Mouse (Mus musculus) CH12.LX (cell line): Measurements from ENCODE around the gene Pigl. TPM values are rescaled to one million over a fixed set of nuclear protein-coding genes. Genes with fewer than 3 reads are reported as not detected.

Source experiments
- DNase-seq: peaks from one replicate; pipeline ENCODE4 v3.0.0-alpha.2; 2013; ENCODE audit errors: extremely low read depth
- H3K27ac ChIP-seq: 2 replicates; pipeline ENCODE4 v1.5.1; 2012; ENCODE audit warnings: low read depth, mild to moderate bottlenecking, control low read depth, moderate library complexity; ENCODE audit not compliant: insufficient read depth
- H3K27me3 ChIP-seq: replicated peaks from 2 replicates; pipeline ENCODE3; 2012; ENCODE audit warnings: inconsistent platforms
- H3K36me3 ChIP-seq, 2 experiments: replicated peaks in 1 of 2; 2 replicates each; pipeline versions ENCODE3 to v1.6.1; 2012; ENCODE audit warnings: inconsistent platforms in 1 of 2, low read length in 1 of 2, mild to moderate bottlenecking in 1 of 2, mixed read lengths in 1 of 2, moderate library complexity in 1 of 2; ENCODE audit not compliant: control insufficient read depth in 1 of 2, insufficient read depth in 1 of 2
- H3K4me1 ChIP-seq, 2 experiments: 2 replicates each; pipeline ENCODE4 v1.6.1; 2012; ENCODE audit warnings: inconsistent platforms in 1 of 2, moderate library complexity in 1 of 2; ENCODE audit not compliant: insufficient read depth in 2 of 2, control insufficient read depth in 1 of 2
- H3K4me2 ChIP-seq: 2 replicates; pipeline ENCODE4 v1.6.1; 2012; ENCODE audit warnings: low read depth, mild to moderate bottlenecking, control low read depth; ENCODE audit not compliant: poor library complexity, insufficient read depth, severe bottlenecking
- H3K4me3 ChIP-seq, 3 experiments: fragments of 150-350 bp in 1 of 3; sonication (generic) in 1 of 3; replicated peaks in 1 of 3; 2 replicates each; pipeline versions ENCODE3 to v1.5.1; 2011 to 2012; ENCODE audit warnings: low read depth in 2 of 3, low read length in 2 of 3, mild to moderate bottlenecking in 2 of 3, moderate library complexity in 2 of 3, control low read depth in 1 of 3, improper control_type of control experiment in 1 of 3, inconsistent platforms in 1 of 3, mixed read lengths in 1 of 3; ENCODE audit not compliant: poor library complexity in 1 of 3
- H3K79me2 ChIP-seq: replicated peaks from 2 replicates; pipeline ENCODE4 v1.6.1; 2012; ENCODE audit warnings: mild to moderate bottlenecking, moderate library complexity; ENCODE audit not compliant: control insufficient read depth, poor library complexity, insufficient read depth, severe bottlenecking; ENCODE audit errors: extremely low read depth
- H3K9ac ChIP-seq: 2 replicates; pipeline ENCODE4 v1.6.1; 2012; ENCODE audit warnings: low read depth, mild to moderate bottlenecking, control low read depth, moderate library complexity; ENCODE audit not compliant: insufficient read depth
- H3K9me3 ChIP-seq: replicated peaks from 2 replicates; pipeline ENCODE3; 2012; ENCODE audit warnings: low read length, inconsistent platforms, mixed read lengths
- CTCF ChIP-seq, 2 experiments: IDR thresholded peaks in 1 of 2; conservative IDR thresholded peaks in 1 of 2; 2 replicates each; pipeline ENCODE4 v1.5.1; 2011 to 2012; ENCODE audit warnings: low read depth in 2 of 2, low read length in 2 of 2, improper control_type of control experiment in 1 of 2, inconsistent platforms in 1 of 2, mild to moderate bottlenecking in 1 of 2, moderate library complexity in 1 of 2
- EP300 ChIP-seq: IDR thresholded peaks from 2 replicates; pipeline ENCODE4 v1.6.1; 2011; ENCODE audit warnings: low read length, improper control_type of control experiment
- IRF4 ChIP-seq: IDR thresholded peaks from 2 replicates; pipeline ENCODE4 v1.6.1; 2014; ENCODE audit warnings: low read depth, mild to moderate bottlenecking, inconsistent platforms, low read length, improper control_type of control experiment
- JUN ChIP-seq: IDR thresholded peaks from 2 replicates; pipeline ENCODE4 v1.6.1; 2011; ENCODE audit warnings: low read depth, mild to moderate bottlenecking, low read length, improper control_type of control experiment, moderate library complexity; ENCODE audit not compliant: insufficient read depth
- MEF2A ChIP-seq: IDR thresholded peaks from 2 replicates; pipeline ENCODE4 v1.6.1; 2014; ENCODE audit warnings: low read depth, mild to moderate bottlenecking, inconsistent platforms, low read length, improper control_type of control experiment, borderline replicate concordance
- PAX5 ChIP-seq: IDR thresholded peaks from 2 replicates; pipeline ENCODE4 v1.6.1; 2012; ENCODE audit warnings: low read length, inconsistent platforms, mixed read lengths
- RAD21 ChIP-seq: IDR thresholded peaks from 2 replicates; pipeline ENCODE4 v1.6.1; 2011; ENCODE audit warnings: low read depth, mild to moderate bottlenecking, low read length, improper control_type of control experiment, moderate library complexity
- SMC3 ChIP-seq: IDR thresholded peaks from 2 replicates; pipeline ENCODE4 v1.6.1; 2011; ENCODE audit warnings: low read depth, low read length, improper control_type of control experiment
- TCF12 ChIP-seq: IDR thresholded peaks from 2 replicates; pipeline ENCODE4 v1.6.1; 2014; ENCODE audit warnings: low read depth, mild to moderate bottlenecking, inconsistent platforms, low read length, improper control_type of control experiment
- USF2 ChIP-seq: conservative IDR thresholded peaks from 2 replicates; pipeline ENCODE4 v1.6.1; 2011; ENCODE audit warnings: low read depth, low read length, improper control_type of control experiment
- ZC3H11A ChIP-seq: IDR thresholded peaks from 2 replicates; pipeline ENCODE4 v1.6.1; 2012; ENCODE audit warnings: low read depth, mild to moderate bottlenecking, inconsistent platforms, low read length, improper control_type of control experiment
- ZKSCAN1 ChIP-seq: IDR thresholded peaks from 2 replicates; pipeline ENCODE4 v1.6.1; 2012; ENCODE audit warnings: low read depth, inconsistent platforms, low read length, improper control_type of control experiment, borderline replicate concordance
- ZNF384 ChIP-seq: IDR thresholded peaks from 2 replicates; pipeline ENCODE4 v1.6.1; 2012; ENCODE audit warnings: low read depth, low read length, improper control_type of control experiment, inconsistent platforms
- dilution Hi-C: fragments of 300-500 bp; cut with MboI; formaldehyde crosslinking; loops from 2 replicates; pipeline ENCODE4 v1.14.3; 2020; ENCODE audit warnings: low sequenced_read_pairs; ENCODE audit not compliant: extremely low pct_unique_long_range_greater_than_20kb, extremely low pct_ligation_motif_present
- in situ Hi-C: fragments of 300-500 bp; cut with MboI; formaldehyde crosslinking; loops from 3 replicates; pipeline ENCODE4 v1.14.3; 2019; ENCODE audit warnings: low sequenced_read_pairs, low pct_ligation_motif_present, low pct_unique_long_range_greater_than_20kb, mixed read lengths
- polyA plus RNA-seq: library from polyadenylated mRNA; unstranded; fragments of >175 nt; gene quantifications from 2 replicates; pipeline ENCODE4 v1.2.1, GENCODE M21; 2012; ENCODE audit warnings: low read depth; ENCODE audit not compliant: insufficient read length
- total RNA-seq, 2 experiments: library from RNA; depleted of rRNA; stranded (reverse); fragments of 300-350 nt in 1 of 2; fragments of >200 nt in 1 of 2; gene quantifications; 2 replicates each; pipeline ENCODE4 v1.2.3; 2012 to 2014

The Pigl gene
- total and polyA plus RNA-seq, 3 experiments: 4.4 to 9.1 (median 5.6) TPM

DNA sequence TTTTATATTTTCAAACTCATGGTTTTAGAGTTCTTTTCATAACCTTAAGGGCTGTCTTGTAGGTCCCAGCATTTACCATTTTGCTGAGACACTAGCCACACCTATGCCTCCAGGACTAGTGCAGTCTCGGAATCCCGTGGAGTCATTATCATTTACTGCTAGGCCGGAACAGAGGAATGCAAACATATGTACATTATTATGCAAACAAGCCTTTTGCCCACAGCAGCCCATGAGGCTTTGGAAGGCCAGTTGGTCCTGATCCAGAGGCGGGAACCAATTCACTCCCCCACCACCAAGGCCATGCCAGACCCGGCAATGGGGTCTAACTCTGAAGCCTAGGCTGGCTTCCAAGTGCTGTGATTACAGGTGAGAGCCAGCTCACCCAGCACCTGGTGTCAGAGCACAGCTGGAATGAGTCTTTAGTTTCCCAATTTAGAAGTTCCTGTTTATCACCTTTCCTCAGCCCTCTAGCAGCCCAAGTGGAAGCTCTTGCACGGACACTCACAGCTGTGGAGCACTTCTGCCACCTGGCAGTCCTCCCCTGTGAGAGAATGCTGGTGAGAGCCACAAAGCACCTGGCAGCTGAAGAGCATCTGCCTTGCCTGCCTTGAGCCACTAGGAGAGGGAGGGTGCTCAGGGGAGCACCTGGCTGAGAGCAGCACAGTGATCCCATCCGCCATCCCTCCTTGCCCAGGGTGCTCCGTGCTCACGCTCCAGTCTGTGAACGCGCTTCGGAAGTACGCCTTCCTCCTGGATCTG lies 53.4 kb downstream of the Pigl start:
- Histone ChIP-seq H3K36me3 (peaks cover 3 to 31% of the 10 kb centered on the region in 2 experiments), H3K4me2 (no peak overlapping the region), H3K4me1 (peaks cover 0 to 20% of the 10 kb centered on the region in 2 experiments; a peak in 2 of 4 replicates), H3K79me2 (no peaks in the 10 kb centered on the region), H3K4me3 (no peak overlapping the region), H3K9ac (no peak overlapping the region), H3K9me3 (peaks cover 4% of the 10 kb centered on the region), H3K27ac (no peak overlapping the region), H3K27me3 (no peaks in the 10 kb centered on the region)
- dilution Hi-C loops: no loop called here
- in situ Hi-C loops: no loop called here
- TF ChIP-seq PAX5: no peak
- TF ChIP-seq MEF2A: peak; percentile 18; the same call in 1 of the 2 replicates
- TF ChIP-seq TCF12: peak; percentile 47; the same call in 1 of the 2 replicates
- DNase-seq: peak; percentile 16

DNA sequence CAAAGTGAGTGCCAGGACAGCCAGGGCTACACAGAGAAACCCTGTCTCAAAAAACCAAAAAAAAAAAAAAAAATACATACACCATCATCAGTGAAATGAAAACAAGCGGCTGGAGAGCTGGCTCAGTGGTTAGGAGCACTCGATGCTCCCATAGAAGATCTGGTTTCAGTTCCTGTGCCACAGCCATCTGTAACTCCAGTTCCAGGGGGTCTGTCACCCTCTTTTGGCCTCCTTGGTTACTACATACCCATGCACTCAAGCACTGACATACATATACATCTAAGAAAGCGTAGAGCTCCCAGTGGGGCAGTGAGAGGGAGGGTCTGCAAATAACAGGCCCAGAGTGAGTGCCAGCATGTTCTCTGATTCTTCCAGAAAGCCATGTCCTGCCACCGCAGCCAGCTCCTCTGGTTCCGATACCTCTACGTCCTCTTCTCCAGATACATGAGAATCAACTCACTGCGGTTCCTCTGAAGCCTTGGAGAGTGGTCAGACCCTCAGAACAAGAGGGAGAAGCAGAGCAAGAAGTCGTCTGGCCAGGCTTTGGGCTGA lies 54.3 kb downstream of the Pigl start:
- Histone ChIP-seq H3K36me3 (peaks cover 3 to 23% of the 10 kb centered on the region in 2 experiments), H3K4me1 (peaks cover 0 to 20% of the 10 kb centered on the region in 2 experiments; a peak in 2 of 4 replicates), H3K4me3 (no peak overlapping the region), H3K79me2 (no peaks in the 10 kb centered on the region), H3K27ac (no peak overlapping the region), H3K27me3 (no peaks in the 10 kb centered on the region), H3K9ac (no peak overlapping the region), H3K9me3 (peaks cover 4% of the 10 kb centered on the region), H3K4me2 (no peak overlapping the region)
- in situ Hi-C loops (no loop called here), dilution Hi-C loops (no loop called here)
- TF ChIP-seq ZC3H11A (no peak), IRF4 (peak; percentile 71; the same call in 1 of the 2 replicates), EP300 (peak; percentile 44; the same call in 1 of the 2 replicates), SMC3 (peak; percentile 26), JUN (no peak), RAD21 (peak; percentile 53), CTCF (conservative IDR thresholded peaks at IDR 0.05 in 1 of 2, IDR thresholded peaks at IDR 0.05 in 1 of 2; ENCODE audit: low read depth in 2 of 2, low read length in 2 of 2) (peak in 1 of 2 experiments; percentile 56; a peak in 2 of 4 replicates), ZNF384 (peak; percentile 53), PAX5 (no peak), USF2 (no peak), ZKSCAN1 (no peak)
- DNase-seq: peak; percentile 50
